Mouse (Mus musculus) spleen, postnatal 14 days (tissue): Measurements from ENCODE around the gene Clca1.
"Not testable (repeated sequence)": the region's sequence is repeated elsewhere in the genome, so short reads cannot be mapped to it uniquely, and the experiment has no call there.

Source experiments
- DNase-seq, 2 experiments: peaks; one replicate each; pipeline ENCODE4 v3.0.0; 2021 to 2022; ENCODE audit warnings: low spot score in 2 of 2

Clca1 gene

GRCm38 (mm10) chr3:145032676-145033075, at the start of gene Clca1:
TSS of gene Clca1 (minus strand) at chr3:145032776.
- no peak for DNase-seq

GRCm38 (mm10) chr3:145080904-145081303, 48.3 kb upstream of the Clca1 start:
- DNase-seq, result no peak

GRCm38 (mm10) chr3:145078405-145078804, 45.8 kb upstream of the Clca1 start:
- DNase-seq, result no peak

GRCm38 (mm10) chr3:145072339-145072738, 39.8 kb upstream of the Clca1 start:
- DNase-seq, result no peak

- DNase-seq, result no peak
Measured at GRCm38 (mm10) chr3:145068964-145069363, 36.4 kb upstream of the Clca1 start.

GRCm38 (mm10) chr3:145055138-145055537, 22.6 kb upstream of the Clca1 start:
- DNase-seq, result not testable (repeated sequence)

GRCm38 (mm10) chr3:145049820-145050219, 17.2 kb upstream of the Clca1 start:
- DNase-seq, result no peak

GRCm38 (mm10) chr3:145038813-145039212, 6.2 kb upstream of the Clca1 start:
- no peak for DNase-seq

GRCm38 (mm10) chr3:145028036-145028435, 4.5 kb downstream of the Clca1 start:
- no peak for DNase-seq

- DNase-seq, result peak in 1 of 2 experiments; percentile 6
Measured at GRCm38 (mm10) chr3:145026750-145027149, 5.8 kb downstream of the Clca1 start.

- DNase-seq, result no peak
Measured at GRCm38 (mm10) chr3:145017807-145018206, 14.8 kb downstream of the Clca1 start.

- DNase-seq, result no peak
Measured at GRCm38 (mm10) chr3:145004422-145004821, 28.2 kb downstream of the Clca1 start.

GRCm38 (mm10) chr3:145000912-145001311, 31.7 kb downstream of the Clca1 start:
- no peak for DNase-seq

GRCm38 (mm10) chr3:144993055-144993454, 39.5 kb downstream of the Clca1 start:
- DNase-seq, result no peak

- no peak for DNase-seq
Measured at GRCm38 (mm10) chr3:144992618-144993017, 40.0 kb downstream of the Clca1 start.

GRCm38 (mm10) chr3:144985890-144986289, 46.7 kb downstream of the Clca1 start:
- DNase-seq, result no peak

- DNase-seq, result no peak
Measured at GRCm38 (mm10) chr3:144980551-144980950, 52.0 kb downstream of the Clca1 start.

GRCm38 (mm10) chr3:144977631-144978030, 54.9 kb downstream of the Clca1 start:
- DNase-seq, result no peak

- no peak for DNase-seq
Measured at GRCm38 (mm10) chr3:144976091-144976490, 56.5 kb downstream of the Clca1 start.

- DNase-seq, result no peak
Measured at GRCm38 (mm10) chr3:144974945-144975344, 57.6 kb downstream of the Clca1 start, which contains the start of gene Clca4a. TSS of gene Clca4a (minus strand) at chr3:144975045.

GRCm38 (mm10) chr3:144971553-144972270, 60.9 kb downstream of the Clca1 start:
- DNase-seq, result no peak

GRCm38 (mm10) chr3:144969755-144970154, 62.8 kb downstream of the Clca1 start:
- no peak for DNase-seq

- no peak for DNase-seq
Measured at GRCm38 (mm10) chr3:144966074-144966473, 66.5 kb downstream of the Clca1 start.
